Mouse (Mus musculus) liver, adult 2 months (tissue): ENCODE results near the gene Prdm10.

Experiments used
- CTCF ChIP-seq: fragments of 200-500 bp; IDR thresholded peaks from 2 replicates; pipeline ENCODE4 v1.5.1; 2011; ENCODE audit warnings: low read depth, low read length, control low read depth
- POLR2A ChIP-seq: fragments of 200-500 bp; IDR thresholded peaks from 2 replicates; pipeline ENCODE4 v1.6.1; 2011; ENCODE audit warnings: low read length, control low read depth; ENCODE audit not compliant: insufficient read depth; ENCODE audit errors: extremely low read depth

- TF ChIP-seq CTCF: peak; percentile 41; the same call in 1 of the 2 replicates
- TF ChIP-seq POLR2A: no peak
Observed at GRCm38 (mm10) chr9:31331906-31332305, 51.6 kb downstream of the Prdm10 start.
